Mouse (Mus musculus): ENCODE measurements at regions not wholly inside any gene's neighbourhood (a gene's known extent, or its start where the extent isn't known, plus 50 kb on each side); places are given as distances from the start of the nearest gene placed in this dataset.

- TF ChIP-seq CTCF (IDR thresholded peaks at IDR 0.05 in 2 of 3, conservative IDR thresholded peaks at IDR 0.05 in 1 of 3; ENCODE audit: control insufficient read depth in 1 of 3, insufficient read depth in 1 of 3, low read depth in 2 of 3, low read length in 3 of 3, poor library complexity in 1 of 3, severe bottlenecking in 1 of 3), result no peak
- no peak for TF ChIP-seq POLR2A (IDR thresholded peaks at IDR 0.05; ENCODE audit: control insufficient read depth in 1 of 2, insufficient read depth in 1 of 2, low read depth in 1 of 2, low read length in 2 of 2, poor library complexity in 1 of 2)
- no peak for TF ChIP-seq MAX (IDR thresholded peaks at IDR 0.05; ENCODE audit: low read length)
Measured at GRCm38 (mm10) chr13:110741576-110742206, 346.8 kb downstream of the Plk2 start.
